Mouse (Mus musculus) thymus, adult 2 months (tissue): ENCODE measurements around the gene Neurl4.

ENCODE experiments used
- CTCF ChIP-seq: fragments of 200-500 bp; IDR thresholded peaks from 2 replicates; pipeline ENCODE4 v1.5.1; 2012; ENCODE audit warnings: mild to moderate bottlenecking, control low read depth, low read length, moderate library complexity, borderline replicate concordance; ENCODE audit not compliant: control insufficient read depth, poor library complexity, insufficient read depth; ENCODE audit errors: extremely low read depth
- POLR2A ChIP-seq: fragments of 200-500 bp; IDR thresholded peaks from 2 replicates; pipeline ENCODE4 v1.6.1; 2012; ENCODE audit warnings: mild to moderate bottlenecking, low read length, control low read depth, moderate library complexity; ENCODE audit not compliant: control insufficient read depth, poor library complexity, insufficient read depth; ENCODE audit errors: extremely low read depth

GRCm38 (mm10) chr11:69922796-69923195 is 21.9 kb downstream of the Neurl4 start:
- no peak for TF ChIP-seq CTCF
- no peak for TF ChIP-seq POLR2A
